Mouse (Mus musculus): Measurements from ENCODE around the gene Rgs8. TPM values are rescaled to one million over a fixed set of nuclear protein-coding genes. Genes with fewer than 3 reads are reported as not detected.

The Rgs8 gene
- polyA plus RNA-seq, 1 experiment from 2014 or later, result 47.1 TPM

Other genes with a start within 250 kb of the Rgs8 start
- gene Shcbp1l, start 227.9 kb upstream of the Rgs8 start, polyA plus RNA-seq (2015; fragmentation: Nextera tagmentation; extraction: Ambion mirVana), result 0.46 and 0.72 TPM in 2 replicates
- gene Dhx9, start 165.4 kb upstream of the Rgs8 start, polyA plus RNA-seq (2015; fragmentation: Nextera tagmentation; extraction: Ambion mirVana), result 22.1 and 29.5 TPM in 2 replicates
- 11.2 and 13.3 TPM in 2 replicates for gene Npl, start 103.0 kb upstream of the Rgs8 start, polyA plus RNA-seq (2015; fragmentation: Nextera tagmentation; extraction: Ambion mirVana)
- gene Rgs16, start 87.3 kb downstream of the Rgs8 start, polyA plus RNA-seq (2015; fragmentation: Nextera tagmentation; extraction: Ambion mirVana), result 21.8 and 31.3 TPM in 2 replicates
- gene Rnasel, start 96.4 kb downstream of the Rgs8 start, polyA plus RNA-seq (2015; fragmentation: Nextera tagmentation; extraction: Ambion mirVana), result 36.2 and 45.6 TPM in 2 replicates
- gene Rgsl1, start 191.1 kb downstream of the Rgs8 start, polyA plus RNA-seq (2015; fragmentation: Nextera tagmentation; extraction: Ambion mirVana), result 0.10 and 0.19 TPM in 2 replicates
- gene Teddm1b, start 221.3 kb downstream of the Rgs8 start, polyA plus RNA-seq (2015; fragmentation: Nextera tagmentation; extraction: Ambion mirVana), result 0.28 and 0.35 TPM in 2 replicates
- not detected in 2 replicates for gene Teddm1a, start 238.7 kb downstream of the Rgs8 start, polyA plus RNA-seq (2015; fragmentation: Nextera tagmentation; extraction: Ambion mirVana)
- gene Glul, start 246.9 kb downstream of the Rgs8 start, polyA plus RNA-seq (2015; fragmentation: Nextera tagmentation; extraction: Ambion mirVana), result 145 and 159 TPM in 2 replicates
- gene Teddm2, start 247.2 kb downstream of the Rgs8 start, polyA plus RNA-seq (2015; fragmentation: Nextera tagmentation; extraction: Ambion mirVana), result 0.96 and 1.3 TPM in 2 replicates